Mouse (Mus musculus) bone marrow, adult 2 months (tissue): ENCODE results near the gene Samd9l.
"Not testable (repeated sequence)": the region's sequence is repeated elsewhere in the genome, so short reads cannot be mapped to it uniquely, and the experiment has no call there.

ENCODE experiments used
- CTCF ChIP-seq: fragments of 200-500 bp; IDR thresholded peaks from 2 replicates; pipeline ENCODE4 v1.5.1; 2011; ENCODE audit warnings: low read length, control low read depth; ENCODE audit not compliant: control insufficient read depth, insufficient read depth
- POLR2A ChIP-seq: fragments of 200-500 bp; IDR thresholded peaks from 2 replicates; pipeline ENCODE4 v1.6.1; 2011; ENCODE audit warnings: low read depth, mild to moderate bottlenecking, control low read depth, low read length, borderline replicate concordance; ENCODE audit not compliant: control insufficient read depth

DNA sequence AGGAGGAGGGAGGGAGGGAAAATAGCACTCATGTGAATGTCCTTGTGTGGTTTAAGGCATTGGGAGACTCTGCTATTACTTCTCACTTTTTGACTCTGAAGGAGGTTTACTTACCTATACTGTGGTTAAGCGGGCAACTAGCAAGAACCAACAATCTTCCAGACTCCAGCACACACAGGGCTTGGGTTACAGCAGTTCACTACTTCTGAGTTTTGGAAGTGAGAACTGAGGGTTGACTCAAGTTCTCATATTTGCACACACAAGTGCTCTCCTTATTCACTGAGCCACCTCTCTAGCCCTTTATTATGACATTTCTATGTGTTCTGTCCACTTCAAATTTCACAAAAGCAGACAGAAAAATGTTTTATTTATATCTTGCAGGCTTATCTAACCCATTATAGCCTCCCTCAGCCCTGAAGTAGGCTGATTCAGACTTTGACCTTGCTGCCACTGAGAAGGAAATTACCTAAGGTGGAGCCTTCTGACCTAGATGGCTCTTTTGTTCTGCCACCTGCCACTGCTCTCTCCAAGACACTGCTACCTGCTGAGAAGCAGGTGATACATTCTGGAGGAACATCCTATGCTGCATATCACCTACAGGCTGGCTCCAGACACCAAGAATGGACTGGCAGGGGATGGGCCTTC lies 55.6 kb downstream of the Samd9l start:
- not testable (repeated sequence) for TF ChIP-seq CTCF, POLR2A
